24 mouse cellular contexts compared by ENCODE assay signal in genomic region chr6:29967917-29968316, GRCm38 (mm10). TPM values are rescaled to one million over a fixed set of nuclear protein-coding genes. Genes with fewer than 3 reads are reported as not detected.
DNase-seq lines count a peak whose midpoint lies in the region; ATAC-seq and TF ChIP-seq lines count a peak whose summit lies in the region.
"Had no signal": no experiment of that assay in that cellular context is flagged by ENCODE, and none has a peak within 500 bp of the region (broad histone marks: within the 10 kb centered on the region; RNA-seq: fewer than 3 reads in every experiment).

No protein-coding gene starts in this region.

- no peaks in the 10 kb centered on the region for H3K9me3 ChIP-seq in lung, embryonic 14.5 days (ENCODE audit: low read depth, low read length)
- H3K9me3 ChIP-seq in intestine, embryonic 16.5 days (ENCODE audit: control insufficient read depth, low read length): no peaks in the 10 kb centered on the region
- H3K9me3 ChIP-seq: forebrain, embryonic 10.5 days; limb, embryonic 10.5 days; liver, embryonic 15.5 days; midbrain, embryonic 12.5 days; neural tube, embryonic 15.5 days had no signal

- no peak overlapping the region for H3K4me3 ChIP-seq in lung, embryonic 14.5 days (ENCODE audit: low read depth, low read length)
- no peak overlapping the region for H3K4me3 ChIP-seq in intestine, embryonic 16.5 days (ENCODE audit: low read length)
- H3K4me3 ChIP-seq: forebrain, embryonic 10.5 days; heart, adult 2 months; limb, embryonic 10.5 days; liver, embryonic 15.5 days; midbrain, embryonic 12.5 days; neural tube, embryonic 15.5 days had no signal

- no peak overlapping the region for H3K27ac ChIP-seq in lung, embryonic 14.5 days (ENCODE audit: low read depth)
- no peak overlapping the region for H3K27ac ChIP-seq in intestine, embryonic 16.5 days (ENCODE audit: low read length)
- H3K27ac ChIP-seq: forebrain, embryonic 10.5 days; heart, adult 2 months; kidney, postnatal 0 days; limb, embryonic 10.5 days; liver, embryonic 15.5 days; macrophage; midbrain, embryonic 12.5 days; neural tube, embryonic 15.5 days had no signal

- 47% methylated on average over 7 of the region's 7 CpGs for WGBS in lung, embryonic 14.5 days
- 71% methylated on average over 7 of the region's 7 CpGs for WGBS in intestine, embryonic 16.5 days

- no peak for ATAC-seq in lung, embryonic 14.5 days (ENCODE audit: insufficient read depth)
- no peak for ATAC-seq in intestine, embryonic 16.5 days
- ATAC-seq: inflammation-experienced regulatory T-cells, adult 6 months; Patski had no signal

- peak; percentile 60 for DNase-seq in heart, adult 11 months
- no peak for DNase-seq in heart, postnatal 10 days
- peak; percentile 45 for DNase-seq in lung, embryonic 14.5 days
- no peak for DNase-seq in lung, postnatal 36 days
- peak; percentile 54 for DNase-seq in 416B (ENCODE audit: low read depth)
- DNase-seq in MEL-GATA-1-ER (ENCODE audit: extremely low read depth, low read depth): peak; percentile 62
- DNase-seq: adrenal gland, adult 2 months; cerebellum, adult 2 months; gastrocnemius, postnatal 25 days; heart, adult 2 months; kidney, adult 2 months; liver; right cerebral cortex, postnatal 25 days; spleen, adult 18-20 months had no signal

- H3K27me3 ChIP-seq in lung, embryonic 14.5 days (ENCODE audit: insufficient read depth, low read length): no peaks in the 10 kb centered on the region
- H3K27me3 ChIP-seq in intestine, embryonic 16.5 days (replicated peaks; ENCODE audit: control insufficient read depth, insufficient read depth, low read length): no peaks in the 10 kb centered on the region
- H3K27me3 ChIP-seq: liver, embryonic 15.5 days; midbrain, embryonic 12.5 days; neural tube, embryonic 15.5 days; Patski had no signal

- no peak overlapping the region for H3K4me2 ChIP-seq in lung, embryonic 14.5 days
- H3K4me2 ChIP-seq in intestine, embryonic 16.5 days (ENCODE audit: low read depth, low read length): no peak overlapping the region
- H3K4me2 ChIP-seq: liver, embryonic 15.5 days; midbrain, embryonic 12.5 days; neural tube, embryonic 15.5 days had no signal

- intact Hi-C loops in heart, postnatal 10 days (cut with DNase I): no loop called here

- TF ChIP-seq CTCF in lung, embryonic 14.5 days (IDR thresholded peaks at IDR 0.05; ENCODE audit: low read depth): no peak

- H3K9ac ChIP-seq in lung, embryonic 14.5 days: no peak overlapping the region
- no peak overlapping the region for H3K9ac ChIP-seq in intestine, embryonic 16.5 days (ENCODE audit: low read depth, low read length)
- H3K9ac ChIP-seq: liver, embryonic 15.5 days; midbrain, embryonic 12.5 days; neural tube, embryonic 15.5 days had no signal

- H3K36me3 ChIP-seq in lung, embryonic 14.5 days (ENCODE audit: insufficient read depth): no peaks in the 10 kb centered on the region
- H3K36me3 ChIP-seq in intestine, embryonic 16.5 days (ENCODE audit: control insufficient read depth, insufficient read depth, low read length): no peaks in the 10 kb centered on the region
- H3K36me3 ChIP-seq: forebrain, embryonic 10.5 days; limb, embryonic 10.5 days; liver, embryonic 15.5 days; midbrain, embryonic 12.5 days; neural tube, embryonic 15.5 days had no signal

- no peaks in the 10 kb centered on the region for H3K4me1 ChIP-seq in lung, embryonic 14.5 days (ENCODE audit: insufficient read depth)
- H3K4me1 ChIP-seq in intestine, embryonic 16.5 days (ENCODE audit: control insufficient read depth, insufficient read depth, low read length): no peaks in the 10 kb centered on the region
- H3K4me1 ChIP-seq: forebrain, embryonic 10.5 days; limb, embryonic 10.5 days; liver, embryonic 15.5 days; neural tube, embryonic 15.5 days had no signal

RNA-seq across cellular contexts. Expression of gene Strip2, which starts 51.1 kb away (rescaled TPM):
- 10 to 100 TPM; 79.2 to 89.9 TPM for total RNA-seq in heart, postnatal 10 days (2021)
- 0.33 and 0.84 TPM in 2 replicates for polyA plus RNA-seq in lung, embryonic 14.5 days (2014; fragmentation: Nextera tagmentation; extraction: Ambion mirVana)
- 0.54 and 0.60 TPM in 2 replicates for polyA plus RNA-seq in intestine, embryonic 16.5 days (2015; fragmentation: Nextera tagmentation; extraction: Ambion mirVana)

Comparison
In these comparisons a context has a peak if more than half of its experiments do, and no peak if none do; other contexts are left out.
1. DNase-seq: peak in heart, adult 11 months (single experiment), lung, embryonic 14.5 days (single experiment), 416B (single experiment) and MEL-GATA-1-ER (single experiment); none in heart, postnatal 10 days (0 of 2) and lung, postnatal 36 days (single experiment).